In genomic region chr10:94568867-94569266, GRCm38 (mm10) we compare ENCODE assay signal across 22 mouse cellular contexts.
"Had no signal": no experiment of that assay in that cellular context is flagged by ENCODE, and none has a peak within 500 bp of the region (broad histone marks: within the 10 kb centered on the region; RNA-seq: fewer than 3 reads in every experiment).

No protein-coding gene starts in this region.

- H3K27ac ChIP-seq: kidney, embryonic 15.5 days; limb, embryonic 10.5 days; limb, embryonic 13.5 days; liver, embryonic 13.5 days; macrophage; midbrain, embryonic 12.5 days; midbrain, embryonic 15.5 days; neural tube, embryonic 13.5 days; stomach, embryonic 15.5 days had no signal

- H3K4me1 ChIP-seq: stomach, embryonic 15.5 days had no signal

- H3K4me3 ChIP-seq: kidney, embryonic 15.5 days; layer of hippocampus, adult 2 months; limb, embryonic 10.5 days; limb, embryonic 13.5 days; liver, embryonic 13.5 days; midbrain, embryonic 12.5 days; midbrain, embryonic 15.5 days; myocyte; neural tube, embryonic 13.5 days; stomach, embryonic 15.5 days had no signal

- H3K27me3 ChIP-seq: kidney, embryonic 15.5 days; limb, embryonic 13.5 days; liver, embryonic 13.5 days; midbrain, embryonic 12.5 days; midbrain, embryonic 15.5 days; neural tube, embryonic 13.5 days; stomach, embryonic 15.5 days had no signal

- H3K36me3 ChIP-seq: kidney, embryonic 15.5 days; limb, embryonic 10.5 days; limb, embryonic 13.5 days; liver, embryonic 13.5 days; midbrain, embryonic 12.5 days; midbrain, embryonic 15.5 days; neural tube, embryonic 13.5 days; stomach, embryonic 15.5 days had no signal

- DNase-seq: kidney, adult 8-10 months; kidney, postnatal 10 days; kidney, postnatal 4 days; layer of hippocampus, adult 9-11 months; liver; liver, embryonic 13.5 days; lung, embryonic 14.5 days; retina, postnatal 1 day; right cerebral cortex, postnatal 25 days; spleen, adult 18-20 months; thymus, adult 18-20 months; thymus, postnatal 36 days had no signal

- H3K9ac ChIP-seq: kidney, embryonic 15.5 days; limb, embryonic 13.5 days; liver, embryonic 13.5 days; lung, embryonic 14.5 days; midbrain, embryonic 12.5 days; midbrain, embryonic 15.5 days; neural tube, embryonic 13.5 days; stomach, embryonic 15.5 days had no signal
